Mouse (Mus musculus): Measurements from ENCODE around the gene Faap100.
"Not testable (repeated sequence)": the region's sequence is repeated elsewhere in the genome, so short reads cannot be mapped to it uniquely, and the experiment has no call there.

Faap100 gene

GRCm38 (mm10) chr11:120378611-120379540, at the start of gene Faap100:
TSS of gene Faap100 (minus strand) at chr11:120378764.
- DNase-seq (ENCODE audit: low read depth, low spot score) = peak; percentile 96

- DNase-seq (ENCODE audit: low read depth, low spot score) = no peak
Measured at GRCm38 (mm10) chr11:120426727-120427126, 48.2 kb upstream of the Faap100 start.

GRCm38 (mm10) chr11:120423569-120424295, 45.2 kb upstream of the Faap100 start:
- peak; percentile 61 for DNase-seq (ENCODE audit: low read depth, low spot score)

- DNase-seq (ENCODE audit: low read depth, low spot score) = no peak
Measured at GRCm38 (mm10) chr11:120422651-120423568, 44.3 kb upstream of the Faap100 start.

- DNase-seq (ENCODE audit: low read depth, low spot score) = no peak
Measured at GRCm38 (mm10) chr11:120418592-120418991, 40.0 kb upstream of the Faap100 start.

GRCm38 (mm10) chr11:120417852-120418251, 39.3 kb upstream of the Faap100 start:
- DNase-seq (ENCODE audit: low read depth, low spot score) = no peak

- not testable (repeated sequence) for DNase-seq (ENCODE audit: low read depth, low spot score)
Measured at GRCm38 (mm10) chr11:120413621-120414020, 35.1 kb upstream of the Faap100 start.

- DNase-seq (ENCODE audit: low read depth, low spot score) = peak; percentile 32
Measured at GRCm38 (mm10) chr11:120406445-120406844, 27.9 kb upstream of the Faap100 start.

GRCm38 (mm10) chr11:120405867-120406266, 27.3 kb upstream of the Faap100 start:
- DNase-seq (ENCODE audit: low read depth, low spot score) = no peak

- peak; percentile 57 for DNase-seq (ENCODE audit: low read depth, low spot score)
Measured at GRCm38 (mm10) chr11:120404814-120405213, 26.2 kb upstream of the Faap100 start.

GRCm38 (mm10) chr11:120399319-120399718, 20.8 kb upstream of the Faap100 start:
- DNase-seq (ENCODE audit: low read depth, low spot score) = no peak

GRCm38 (mm10) chr11:120397602-120398001, 19.0 kb upstream of the Faap100 start:
- no peak for DNase-seq (ENCODE audit: low read depth, low spot score)

GRCm38 (mm10) chr11:120395661-120396060, 17.1 kb upstream of the Faap100 start:
- DNase-seq (ENCODE audit: low read depth, low spot score) = no peak

- no peak for DNase-seq (ENCODE audit: low read depth, low spot score)
Measured at GRCm38 (mm10) chr11:120388580-120388979, 10.0 kb upstream of the Faap100 start.

GRCm38 (mm10) chr11:120387157-120387556, 8.6 kb upstream of the Faap100 start:
- no peak for DNase-seq (ENCODE audit: low read depth, low spot score)

- no peak for DNase-seq (ENCODE audit: low read depth, low spot score)
Measured at GRCm38 (mm10) chr11:120386632-120387031, 8.1 kb upstream of the Faap100 start.

- no peak for DNase-seq (ENCODE audit: low read depth, low spot score)
Measured at GRCm38 (mm10) chr11:120382509-120382908, 3.9 kb upstream of the Faap100 start.

GRCm38 (mm10) chr11:120381157-120381556, 2.6 kb upstream of the Faap100 start:
- DNase-seq (ENCODE audit: low read depth, low spot score) = no peak

- no peak for DNase-seq (ENCODE audit: low read depth, low spot score)
Measured at GRCm38 (mm10) chr11:120380271-120380670, 1.7 kb upstream of the Faap100 start.

GRCm38 (mm10) chr11:120378031-120378610, 443 bp downstream of the Faap100 start:
- peak; percentile 63 for DNase-seq (ENCODE audit: low read depth, low spot score)

- DNase-seq (ENCODE audit: low read depth, low spot score) = no peak
Measured at GRCm38 (mm10) chr11:120377337-120377736, 1.2 kb downstream of the Faap100 start.

Measured in A20 (cell line).